Mouse (Mus musculus): ENCODE results near the gene Qprt. TPM values are rescaled to one million over a fixed set of nuclear protein-coding genes. Genes with fewer than 3 reads are reported as not detected.

Gene Qprt
- polyA plus RNA-seq, 1 experiment from 2014 or later, result 1.7 TPM

DNA sequence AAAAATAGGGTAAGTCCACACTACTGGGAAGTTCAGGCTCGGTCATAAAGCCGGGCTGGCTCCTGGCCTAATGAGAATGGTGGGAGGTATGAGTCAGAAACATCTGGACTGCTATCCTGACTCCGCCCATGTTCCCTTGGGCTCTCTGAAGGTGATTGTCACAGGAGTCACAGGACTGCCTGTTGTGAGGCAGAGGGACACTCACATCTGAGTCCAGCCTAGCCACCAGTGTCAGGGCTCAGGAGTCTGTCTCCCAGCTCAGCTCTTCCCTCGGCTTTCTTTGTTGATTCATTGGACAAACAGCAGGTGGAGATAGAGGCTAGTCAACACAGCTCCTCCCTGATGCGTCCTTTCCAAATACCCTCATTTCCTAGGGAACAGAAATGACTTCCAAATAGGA lies 4.1 kb downstream of the Qprt start:
- Histone ChIP-seq H3K9ac (ENCODE audit: low read depth, low read length) (no peak overlapping the region), H3K27me3 (ENCODE audit: control insufficient read depth, insufficient read depth, low read length) (peaks cover 11% of the 10 kb centered on the region), H3K4me1 (replicated peaks; ENCODE audit: control insufficient read depth, insufficient read depth, low read length) (0 out of 2 replicates have a peak, but pooled peaks cover 2% of the 10 kb centered on the region), H3K27ac (ENCODE audit: low read depth, low read length) (no peak overlapping the region), H3K9me3 (ENCODE audit: control insufficient read depth, low read length) (no peaks in the 10 kb centered on the region), H3K36me3 (ENCODE audit: control insufficient read depth, insufficient read depth, low read length) (no peaks in the 10 kb centered on the region), H3K4me2 (replicated peaks; ENCODE audit: low read depth, low read length) (no peak overlapping the region), H3K4me3 (ENCODE audit: low read depth, low read length) (no peak overlapping the region)
- DNase-seq (ENCODE audit: low spot score) (peak; percentile 30), ATAC-seq (ENCODE audit: low FRiP score) (no peak)
- WGBS, result 44% methylated on average over 5 of the region's 5 CpGs

DNA sequence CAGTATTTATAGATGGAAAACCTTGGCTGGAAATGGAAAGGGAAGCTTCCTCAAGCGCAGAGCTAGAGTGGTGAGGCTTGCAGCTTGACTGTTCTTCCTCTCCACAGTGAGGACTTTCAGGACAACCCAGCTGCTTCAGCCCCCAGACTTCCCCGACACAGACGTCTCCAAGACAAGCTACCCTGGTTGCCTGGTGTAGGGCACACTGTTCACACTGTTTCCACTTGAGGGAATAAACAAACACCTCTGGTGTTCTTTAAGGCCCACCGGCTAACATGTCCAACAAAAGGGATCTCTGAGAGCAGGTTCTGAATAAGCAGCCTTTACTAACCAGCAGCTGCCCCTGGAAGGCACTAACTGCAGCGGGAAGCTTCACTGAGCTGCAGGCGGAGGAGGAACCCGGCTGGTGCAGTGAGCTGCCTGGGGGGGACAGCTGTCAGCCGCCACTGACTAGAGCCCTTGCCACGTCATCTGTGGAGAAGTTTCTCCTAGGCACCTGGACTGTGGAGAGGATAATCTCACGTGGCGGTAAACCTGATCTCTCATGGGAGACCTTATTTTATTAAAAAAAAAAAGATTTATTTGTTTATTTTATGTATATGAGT lies 5.6 kb downstream of the Qprt start:
- Histone ChIP-seq H3K4me2 (replicated peaks; ENCODE audit: low read depth, low read length) (no peak overlapping the region), H3K27ac (ENCODE audit: low read depth, low read length) (no peak overlapping the region), H3K9me3 (ENCODE audit: control insufficient read depth, low read length) (no peaks in the 10 kb centered on the region), H3K4me1 (replicated peaks; ENCODE audit: control insufficient read depth, insufficient read depth, low read length) (no peaks in the 10 kb centered on the region), H3K36me3 (ENCODE audit: control insufficient read depth, insufficient read depth, low read length) (no peaks in the 10 kb centered on the region), H3K27me3 (ENCODE audit: control insufficient read depth, insufficient read depth, low read length) (peaks cover 6% of the 10 kb centered on the region), H3K9ac (ENCODE audit: low read depth, low read length) (no peak overlapping the region), H3K4me3 (ENCODE audit: low read depth, low read length) (no peak overlapping the region)
- DNase-seq (ENCODE audit: low spot score), result peak; percentile 13
- ATAC-seq (ENCODE audit: low FRiP score), result no peak
- whole genome bisulfite sequencing, result 45% methylated on average over 11 of the region's 11 CpGs

DNA sequence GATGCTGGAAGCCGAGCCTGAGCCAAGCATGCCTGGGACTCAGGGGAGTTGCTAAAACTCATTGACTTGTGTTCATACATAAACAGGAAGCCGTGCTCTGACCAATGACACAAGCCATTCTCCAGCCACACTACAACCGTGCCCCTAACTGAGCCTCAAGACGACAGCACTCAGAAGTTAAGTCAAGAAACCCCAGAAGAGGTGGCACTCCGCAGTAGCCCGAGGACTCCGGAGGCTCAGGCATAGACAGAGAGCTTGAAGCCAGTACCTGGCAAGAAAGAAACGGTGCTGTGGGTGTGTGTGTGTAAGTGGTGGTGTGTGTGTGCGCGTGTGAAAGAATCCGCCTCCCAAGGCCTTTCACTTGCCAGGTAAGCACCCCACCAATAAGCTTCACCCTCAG lies 7.1 kb downstream of the Qprt start:
- ATAC-seq (ENCODE audit: low FRiP score), result no peak
- WGBS, result 85% methylated on average over 11 of the region's 11 CpGs
- H3K36me3 ChIP-seq (ENCODE audit: control insufficient read depth, insufficient read depth, low read length), result no peaks in the 10 kb centered on the region
- H3K27me3 ChIP-seq (ENCODE audit: control insufficient read depth, insufficient read depth, low read length), result no peaks in the 10 kb centered on the region; the same call in 1 of the 2 replicates
- H3K27ac ChIP-seq (ENCODE audit: low read depth, low read length), result no peak overlapping the region
- H3K9me3 ChIP-seq (ENCODE audit: control insufficient read depth, low read length), result no peaks in the 10 kb centered on the region
- no peak overlapping the region for H3K9ac ChIP-seq (ENCODE audit: low read depth, low read length)
- H3K4me3 ChIP-seq (ENCODE audit: low read depth, low read length), result no peak overlapping the region
- H3K4me2 ChIP-seq (replicated peaks; ENCODE audit: low read depth, low read length), result no peak overlapping the region
- H3K4me1 ChIP-seq (replicated peaks; ENCODE audit: control insufficient read depth, insufficient read depth, low read length), result no peaks in the 10 kb centered on the region
- DNase-seq (ENCODE audit: low spot score), result no peak

DNA sequence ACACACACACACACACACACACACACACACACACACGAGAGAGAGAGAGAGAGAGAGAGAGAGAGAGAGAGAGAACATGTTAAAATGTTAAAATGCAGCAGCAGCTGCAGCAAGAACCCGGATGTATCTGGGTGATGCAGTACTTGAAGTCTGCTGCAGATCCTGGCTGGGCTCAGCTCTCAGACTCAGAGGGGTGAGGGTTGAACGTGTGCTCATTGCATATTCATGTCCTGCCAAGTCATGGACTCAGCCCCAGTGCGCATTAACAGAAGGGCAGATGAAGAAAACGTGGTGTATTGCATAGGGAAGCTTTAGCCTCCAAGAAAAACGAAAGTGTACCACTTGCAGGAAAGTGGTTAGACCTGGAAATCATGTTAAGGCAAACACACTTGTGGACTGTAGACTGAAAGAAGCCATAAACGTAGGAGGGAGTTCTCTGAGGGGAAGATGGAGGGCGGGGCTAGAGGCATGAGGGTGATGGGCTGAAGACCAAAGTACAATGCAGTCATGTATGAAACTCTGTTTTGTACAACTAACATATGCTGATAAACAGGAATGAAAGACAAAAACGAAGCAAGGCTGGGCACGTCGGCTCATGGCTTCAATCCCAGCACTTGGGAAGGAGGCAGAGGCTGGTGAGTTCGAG lies 8.3 kb downstream of the Qprt start:
- no peak overlapping the region for H3K4me2 ChIP-seq (replicated peaks; ENCODE audit: low read depth, low read length)
- no peaks in the 10 kb centered on the region for H3K27me3 ChIP-seq (ENCODE audit: control insufficient read depth, insufficient read depth, low read length)
- no peaks in the 10 kb centered on the region for H3K36me3 ChIP-seq (ENCODE audit: control insufficient read depth, insufficient read depth, low read length)
- H3K9me3 ChIP-seq (ENCODE audit: control insufficient read depth, low read length), result no peaks in the 10 kb centered on the region
- H3K27ac ChIP-seq (ENCODE audit: low read depth, low read length), result no peak overlapping the region
- H3K9ac ChIP-seq (ENCODE audit: low read depth, low read length), result no peak overlapping the region
- no peaks in the 10 kb centered on the region for H3K4me1 ChIP-seq (replicated peaks; ENCODE audit: control insufficient read depth, insufficient read depth, low read length)
- H3K4me3 ChIP-seq (ENCODE audit: low read depth, low read length), result no peak overlapping the region
- WGBS, result 60% methylated on average over 12 of the region's 12 CpGs
- no peak for ATAC-seq (ENCODE audit: low FRiP score)
- peak; percentile 23 for DNase-seq (ENCODE audit: low spot score)

DNA sequence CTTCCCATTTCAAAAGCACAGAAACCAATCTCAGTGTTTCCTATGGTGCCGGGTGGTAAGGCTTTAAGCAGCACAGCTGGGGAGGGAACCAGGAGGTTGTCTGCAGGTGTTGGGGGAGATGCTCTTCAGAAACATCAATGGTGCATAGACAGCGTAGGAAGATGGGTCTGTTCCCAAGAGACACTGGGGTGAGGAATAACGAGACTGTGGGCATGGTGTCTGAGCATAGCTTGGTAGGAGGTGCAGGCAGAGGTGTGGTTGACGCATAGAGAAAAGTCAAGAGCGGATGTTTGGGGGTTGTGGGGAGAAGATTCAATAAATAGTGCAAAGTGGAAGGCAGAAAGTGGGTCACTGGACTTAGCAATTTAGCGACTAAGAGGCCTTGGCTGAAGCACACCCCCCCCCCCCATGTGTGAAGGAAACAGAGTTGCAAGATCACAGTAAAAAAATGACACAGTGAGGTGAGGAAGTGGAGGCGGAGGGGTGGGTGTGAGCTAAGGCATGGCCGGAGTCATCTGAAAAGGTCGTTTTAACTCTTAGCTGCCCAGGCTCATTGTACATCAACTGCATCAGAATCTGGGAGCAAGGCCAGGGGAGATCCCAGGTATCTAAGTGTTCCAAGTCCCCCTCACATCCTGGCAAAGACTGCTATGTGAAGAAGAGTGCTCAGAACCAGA lies 9.0 kb downstream of the Qprt start:
- Histone ChIP-seq H3K4me3 (ENCODE audit: low read depth, low read length) (no peak overlapping the region), H3K4me2 (replicated peaks; ENCODE audit: low read depth, low read length) (no peak overlapping the region), H3K9ac (ENCODE audit: low read depth, low read length) (no peak overlapping the region), H3K9me3 (ENCODE audit: control insufficient read depth, low read length) (no peaks in the 10 kb centered on the region), H3K27ac (ENCODE audit: low read depth, low read length) (no peak overlapping the region), H3K36me3 (ENCODE audit: control insufficient read depth, insufficient read depth, low read length) (no peaks in the 10 kb centered on the region), H3K4me1 (replicated peaks; ENCODE audit: control insufficient read depth, insufficient read depth, low read length) (no peaks in the 10 kb centered on the region), H3K27me3 (ENCODE audit: control insufficient read depth, insufficient read depth, low read length) (no peaks in the 10 kb centered on the region)
- DNase-seq (ENCODE audit: low spot score), result no peak
- 49% methylated on average over 9 of the region's 9 CpGs for WGBS
- ATAC-seq (ENCODE audit: low FRiP score), result no peak

DNA sequence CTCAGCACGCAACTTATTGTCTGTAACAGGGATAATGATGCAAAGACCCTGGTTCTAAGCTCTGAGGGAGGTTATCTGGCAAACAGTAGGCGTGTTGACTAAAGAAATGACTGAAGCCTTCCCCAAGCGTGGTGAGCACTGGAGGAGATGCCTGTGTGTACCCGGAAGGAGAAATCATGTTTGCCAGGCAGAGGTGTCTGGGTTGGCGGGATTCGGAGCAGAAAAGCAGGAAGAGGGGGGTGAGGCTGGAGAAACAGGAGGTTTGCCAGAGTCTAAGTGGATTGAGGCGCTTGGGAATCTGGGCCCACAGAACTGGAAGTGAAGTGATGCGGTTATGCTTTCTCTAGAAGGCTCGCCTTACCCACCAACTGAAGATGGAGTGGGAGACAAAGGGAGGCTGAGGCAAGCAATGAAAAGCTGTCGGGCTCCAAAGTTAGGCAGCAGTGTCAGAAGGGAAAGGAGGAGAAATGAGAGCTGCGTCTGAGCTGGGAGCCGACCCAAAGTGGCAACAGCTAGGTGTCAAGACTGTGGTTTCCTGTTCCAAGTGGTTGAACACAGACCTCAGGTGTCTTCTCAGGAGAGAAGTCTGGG lies 9.7 kb downstream of the Qprt start:
- Histone ChIP-seq H3K4me3 (ENCODE audit: low read depth, low read length) (no peak overlapping the region), H3K4me1 (replicated peaks; ENCODE audit: control insufficient read depth, insufficient read depth, low read length) (no peaks in the 10 kb centered on the region), H3K9me3 (ENCODE audit: control insufficient read depth, low read length) (no peaks in the 10 kb centered on the region), H3K27ac (ENCODE audit: low read depth, low read length) (no peak overlapping the region), H3K9ac (ENCODE audit: low read depth, low read length) (no peak overlapping the region), H3K27me3 (ENCODE audit: control insufficient read depth, insufficient read depth, low read length) (no peaks in the 10 kb centered on the region), H3K4me2 (replicated peaks; ENCODE audit: low read depth, low read length) (no peak overlapping the region), H3K36me3 (ENCODE audit: control insufficient read depth, insufficient read depth, low read length) (no peaks in the 10 kb centered on the region)
- DNase-seq (ENCODE audit: low spot score) (no peak), ATAC-seq (ENCODE audit: low FRiP score) (no peak)
- 84% methylated on average over 12 of the region's 12 CpGs for WGBS

DNA sequence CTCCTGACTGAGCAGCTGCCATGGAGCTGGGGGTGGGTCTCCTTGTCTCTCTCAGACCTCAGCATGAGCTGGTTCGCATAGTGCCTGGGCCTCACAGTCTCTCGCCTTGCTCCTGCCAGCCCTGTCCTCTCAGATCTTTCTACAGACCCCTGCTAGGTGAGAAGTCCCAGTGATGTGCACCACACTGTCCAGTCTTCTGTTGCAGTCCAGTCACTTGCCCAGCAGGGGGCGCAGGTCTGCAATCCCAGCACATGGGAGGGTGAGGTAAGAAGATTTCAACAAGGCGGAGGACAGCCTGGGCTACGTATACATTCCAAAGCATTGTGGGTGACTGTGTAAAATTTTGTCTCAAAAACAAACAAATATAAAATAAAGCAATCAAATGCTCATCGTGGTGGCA lies 10.6 kb downstream of the Qprt start:
- H3K27ac ChIP-seq (ENCODE audit: low read depth, low read length), result no peak overlapping the region
- no peaks in the 10 kb centered on the region for H3K9me3 ChIP-seq (ENCODE audit: control insufficient read depth, low read length)
- peak; percentile 63 for DNase-seq (ENCODE audit: low spot score)
- H3K4me3 ChIP-seq (ENCODE audit: low read depth, low read length), result no peak overlapping the region
- H3K4me2 ChIP-seq (replicated peaks; ENCODE audit: low read depth, low read length), result no peak overlapping the region
- no peak; the same call in 1 of the 2 replicates for ATAC-seq (ENCODE audit: low FRiP score)
- no peak overlapping the region for H3K9ac ChIP-seq (ENCODE audit: low read depth, low read length)
- no peaks in the 10 kb centered on the region for H3K27me3 ChIP-seq (ENCODE audit: control insufficient read depth, insufficient read depth, low read length)
- H3K4me1 ChIP-seq (replicated peaks; ENCODE audit: control insufficient read depth, insufficient read depth, low read length), result no peaks in the 10 kb centered on the region
- H3K36me3 ChIP-seq (ENCODE audit: control insufficient read depth, insufficient read depth, low read length), result no peaks in the 10 kb centered on the region
- 43% methylated on average over 6 of the region's 6 CpGs for WGBS

DNA sequence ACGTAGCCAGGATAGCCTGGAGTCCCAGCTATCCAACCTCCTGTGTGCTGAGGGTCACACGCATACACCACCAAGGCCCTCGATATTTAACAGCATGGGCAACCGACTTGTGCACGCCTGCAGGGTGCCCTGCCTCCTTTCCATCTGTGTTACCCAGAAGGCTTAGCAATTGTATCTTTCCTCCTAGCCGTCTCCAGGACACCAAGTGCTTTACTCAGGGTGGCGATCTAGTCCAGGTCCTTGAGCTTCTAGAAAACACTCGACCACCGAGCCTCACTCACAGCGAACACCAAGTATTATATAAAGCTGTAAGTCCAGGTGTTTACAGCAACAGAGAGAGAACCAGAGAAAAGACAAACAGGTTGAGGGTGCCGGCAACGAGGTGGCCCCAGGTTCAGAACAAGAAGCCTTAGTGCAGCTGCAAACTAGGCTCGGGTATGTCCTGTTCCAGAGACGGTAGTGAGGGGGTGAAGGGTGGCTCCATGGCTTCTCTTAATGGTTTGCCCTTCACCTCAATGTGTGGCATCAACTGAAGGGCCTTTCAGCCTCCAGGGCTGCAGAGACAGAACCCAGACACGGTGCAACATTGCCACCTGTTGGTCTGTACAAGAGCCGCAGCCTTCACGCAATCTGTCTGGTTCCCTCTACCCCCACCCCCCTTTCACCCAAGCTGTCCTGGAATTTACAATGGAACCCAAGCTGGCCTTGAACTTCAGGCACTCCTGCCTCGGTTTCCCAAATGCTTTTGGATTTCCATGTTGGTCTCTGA lies 11.6 kb downstream of the Qprt start:
- H3K4me2 ChIP-seq (replicated peaks; ENCODE audit: low read depth, low read length), result no peak overlapping the region
- peak; percentile 54 for ATAC-seq (ENCODE audit: low FRiP score)
- no peak overlapping the region for H3K9ac ChIP-seq (ENCODE audit: low read depth, low read length)
- H3K9me3 ChIP-seq (ENCODE audit: control insufficient read depth, low read length), result no peaks in the 10 kb centered on the region
- H3K4me1 ChIP-seq (replicated peaks; ENCODE audit: control insufficient read depth, insufficient read depth, low read length), result no peaks in the 10 kb centered on the region
- peak; percentile 86 for DNase-seq (ENCODE audit: low spot score)
- no peaks in the 10 kb centered on the region for H3K27me3 ChIP-seq (ENCODE audit: control insufficient read depth, insufficient read depth, low read length)
- no peak overlapping the region for H3K27ac ChIP-seq (ENCODE audit: low read depth, low read length)
- H3K36me3 ChIP-seq (ENCODE audit: control insufficient read depth, insufficient read depth, low read length), result no peaks in the 10 kb centered on the region
- no peak overlapping the region for H3K4me3 ChIP-seq (ENCODE audit: low read depth, low read length)
- 52% methylated on average over 18 of the region's 18 CpGs for WGBS
